Mouse (Mus musculus) ovary, postnatal 10 days (tissue): ENCODE measurements around the gene R3hdm2.

ENCODE experiments used
- DNase-seq: peaks from one replicate; pipeline ENCODE4 v3.0.0; 2022; ENCODE audit warnings: low spot score

The R3hdm2 gene

DNA sequence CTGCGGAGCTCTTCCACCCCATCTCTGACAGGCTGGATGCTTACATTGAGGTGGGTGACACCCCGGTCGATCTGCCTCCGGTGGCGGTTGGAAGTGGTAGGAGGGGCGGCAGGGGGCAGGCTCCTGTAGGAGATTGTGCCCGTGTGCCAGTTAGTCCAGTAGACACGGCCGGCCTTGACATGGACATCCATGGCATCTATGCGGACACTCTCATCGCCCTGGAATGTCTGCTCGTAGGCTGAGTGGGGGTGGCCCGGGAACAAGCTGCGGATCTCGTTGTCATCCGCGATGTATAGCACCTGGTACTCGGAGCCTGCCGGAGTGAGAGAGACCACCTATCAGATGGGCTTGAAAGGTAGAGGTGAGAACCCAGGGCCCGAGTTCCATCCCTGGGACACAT lies 164.2 kb downstream of the R3hdm2 start:
- no peak for DNase-seq

DNA sequence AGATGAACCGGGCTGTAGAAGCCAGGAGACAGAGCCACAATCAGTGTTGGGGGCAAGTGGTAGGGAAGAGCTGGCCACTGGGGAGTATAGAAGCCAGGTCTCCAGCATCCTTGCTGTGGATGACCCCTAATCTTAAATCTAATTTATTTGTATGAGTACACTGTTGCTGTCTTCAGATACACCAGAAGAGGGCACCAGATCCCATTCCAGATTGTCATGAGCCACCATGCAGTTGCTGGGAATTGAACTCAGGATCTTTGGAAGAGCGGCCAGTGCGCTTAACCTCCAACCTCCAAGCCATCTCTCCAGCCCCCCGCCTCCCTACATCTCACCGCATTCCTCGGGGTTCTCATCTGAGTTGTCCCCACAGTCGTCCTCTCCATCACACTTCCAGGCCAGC lies 166.4 kb downstream of the R3hdm2 start:
- DNase-seq = no peak

GRCm38 (mm10) chr10:127548236-127548635 lies 168.1 kb downstream of the R3hdm2 start:
- no peak for DNase-seq
